Mouse (Mus musculus) layer of hippocampus, postnatal 10 days (tissue): ENCODE measurements around the gene Elobl. TPM values are rescaled to one million over a fixed set of nuclear protein-coding genes. Genes with fewer than 3 reads are reported as not detected.
"Not testable (repeated sequence)": the region's sequence is repeated elsewhere in the genome, so short reads cannot be mapped to it uniquely, and the experiment has no call there.

Source experiments
- DNase-seq, 2 experiments: peaks; one replicate each; pipeline ENCODE4 v3.0.0; 2021; ENCODE audit warnings: low spot score in 2 of 2
- long read RNA-seq: library from polyadenylated mRNA; stranded (forward); transcript quantifications from one replicate; pipeline ENCODE4 v2.0.0, GENCODE M21; 2023
- total RNA-seq, 2 experiments: library from RNA; stranded (reverse); gene quantifications; 2 replicates each; pipeline ENCODE4 v1.2.3; 2021

The Elobl gene
- total RNA-seq = not detected
- long read RNA-seq = 0 reads

DNA sequence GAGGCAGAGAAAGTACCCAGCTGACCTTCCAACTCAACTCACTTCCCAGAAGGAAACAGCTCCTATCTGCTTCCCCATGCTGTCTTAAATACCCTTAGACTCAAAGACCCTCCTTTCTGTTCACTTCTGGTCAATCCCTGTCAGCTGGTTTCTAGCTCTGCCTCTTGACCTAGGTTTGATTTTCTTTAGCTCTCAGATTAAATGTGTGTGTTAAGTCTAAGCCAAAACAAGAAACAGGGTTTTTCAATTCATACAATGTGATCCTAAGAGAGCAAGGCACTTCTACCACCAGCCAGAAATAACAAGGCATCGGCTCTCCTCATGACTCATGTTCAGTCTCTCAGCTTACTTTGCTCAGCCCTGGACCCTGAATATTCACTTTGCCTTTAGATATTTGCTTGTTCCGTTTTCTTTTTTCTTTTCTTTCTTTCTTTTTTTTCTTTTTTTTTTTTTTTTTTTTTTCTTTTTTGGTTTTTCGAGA lies at the start of gene Elobl:
TSS of gene Elobl (minus strand) at position 51 of the 481 bp plus-strand sequence.
- no peak for DNase-seq

DNA sequence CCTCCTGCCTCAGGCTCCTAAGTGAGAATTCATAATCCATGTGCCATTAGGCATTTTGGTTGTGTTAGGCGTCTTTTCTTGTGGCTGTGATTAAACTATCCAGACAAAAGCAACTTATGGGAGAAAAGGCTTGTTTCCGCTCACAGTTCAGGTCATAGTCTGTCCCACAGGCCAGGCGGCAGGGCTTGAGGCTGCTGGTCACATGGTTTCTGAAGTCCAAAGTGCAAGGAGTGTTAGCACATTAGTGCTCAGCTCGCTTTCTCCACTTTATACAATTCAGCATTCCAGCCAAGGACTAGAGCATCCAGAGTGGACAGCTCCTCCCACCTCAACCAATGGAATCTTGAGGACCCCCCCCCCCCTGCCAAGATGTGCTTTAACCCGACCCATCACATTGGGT lies 45.5 kb upstream of the Elobl start:
- DNase-seq = no peak

DNA sequence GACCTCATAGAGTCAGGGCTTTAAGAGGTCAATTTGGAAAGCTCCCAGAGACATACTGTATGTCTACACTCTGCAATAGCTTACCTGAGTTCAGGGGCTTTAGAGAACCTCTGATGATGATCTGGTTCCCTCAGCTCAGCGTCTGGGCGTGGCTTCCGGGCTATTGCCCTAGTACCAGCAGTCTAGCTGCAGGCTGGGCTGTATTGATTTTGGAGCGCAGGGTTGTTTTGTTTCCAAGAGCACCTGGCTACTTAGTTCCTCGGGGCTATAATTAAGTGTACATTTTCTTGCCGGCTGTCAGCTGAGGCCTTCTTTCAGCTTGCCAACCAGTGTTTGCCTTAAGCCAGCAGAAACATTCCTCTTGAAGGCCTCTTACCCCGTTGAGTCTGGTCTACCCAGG lies 42.8 kb upstream of the Elobl start:
- DNase-seq = no peak

DNA sequence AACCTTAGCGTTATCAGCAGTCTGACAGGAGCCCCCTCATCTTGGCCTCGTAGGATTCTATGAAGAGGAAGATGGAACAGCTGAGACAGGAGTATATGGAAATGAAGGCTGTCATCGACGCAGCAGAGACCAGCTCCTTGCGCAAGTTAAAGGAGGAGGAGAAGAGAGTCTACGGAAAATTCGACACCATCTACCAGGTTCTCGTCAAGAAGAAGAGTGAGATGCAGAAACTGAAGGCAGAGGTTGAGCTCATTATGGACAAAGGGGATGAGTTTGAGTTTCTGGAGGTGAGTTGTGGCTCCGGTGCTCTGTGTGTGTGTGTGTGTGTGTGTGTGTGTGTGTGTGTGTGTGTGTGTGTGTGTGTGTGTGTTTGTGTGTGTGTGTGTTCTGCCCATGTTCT lies 42.3 kb upstream of the Elobl start:
- no peak for DNase-seq

DNA sequence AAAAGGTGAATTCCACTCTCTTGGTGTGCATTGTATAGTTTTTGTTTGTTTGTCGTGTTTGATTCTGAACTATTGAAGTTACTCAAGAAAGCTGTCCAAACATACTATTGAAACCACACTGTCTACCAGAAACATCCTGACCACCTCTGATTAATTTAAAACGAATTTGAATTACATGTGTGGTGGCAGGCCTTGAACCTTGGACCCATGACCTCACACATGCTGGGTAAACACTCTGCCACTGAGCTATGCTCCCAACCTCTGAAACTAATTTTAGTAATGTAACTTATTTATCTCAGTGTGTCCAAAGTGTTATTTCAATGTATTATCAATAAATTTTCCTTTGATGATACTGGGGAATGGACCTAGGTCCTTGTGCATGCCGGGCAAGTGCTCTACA lies 40.9 kb upstream of the Elobl start:
- DNase-seq = no peak

DNA sequence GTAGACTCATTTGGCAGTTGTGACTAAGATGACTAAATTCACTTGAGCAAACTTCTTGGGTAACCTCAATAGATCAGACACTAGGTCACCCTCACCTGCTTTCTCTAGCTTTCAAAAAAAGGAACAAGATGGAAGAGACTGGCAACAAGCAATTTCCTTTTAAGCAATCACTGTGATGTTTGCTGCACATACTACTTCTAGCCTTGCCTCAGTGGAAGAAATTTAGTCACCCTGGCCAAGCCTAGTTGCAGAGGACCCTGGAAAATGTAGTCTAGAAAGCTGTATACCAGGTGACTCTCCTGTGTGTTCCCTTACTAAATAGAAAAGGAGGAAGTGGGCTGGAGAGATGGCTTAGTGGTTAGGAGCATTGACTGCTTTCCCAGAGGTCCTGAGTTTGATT lies 39.7 kb upstream of the Elobl start:
- DNase-seq = no peak

DNA sequence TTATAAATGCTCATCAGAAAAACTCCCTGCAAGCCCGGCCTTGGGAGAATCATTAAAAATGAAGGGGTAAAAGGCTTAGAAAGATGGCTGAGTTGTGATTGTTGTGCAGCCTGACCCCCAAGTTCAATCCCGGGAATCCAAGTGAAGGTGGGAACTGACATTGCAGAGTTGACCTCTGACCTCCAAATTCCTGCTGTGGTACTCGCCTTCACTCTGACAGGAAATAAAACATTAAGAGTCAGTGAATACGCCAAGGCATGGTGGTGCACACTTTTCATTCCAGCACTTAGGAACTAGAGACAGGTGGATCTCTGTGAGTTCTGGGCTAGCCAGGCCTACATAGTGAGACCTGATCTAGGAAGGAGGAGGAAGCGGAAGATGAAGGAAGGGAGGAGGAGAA lies 38.7 kb upstream of the Elobl start:
- DNase-seq = no peak

DNA sequence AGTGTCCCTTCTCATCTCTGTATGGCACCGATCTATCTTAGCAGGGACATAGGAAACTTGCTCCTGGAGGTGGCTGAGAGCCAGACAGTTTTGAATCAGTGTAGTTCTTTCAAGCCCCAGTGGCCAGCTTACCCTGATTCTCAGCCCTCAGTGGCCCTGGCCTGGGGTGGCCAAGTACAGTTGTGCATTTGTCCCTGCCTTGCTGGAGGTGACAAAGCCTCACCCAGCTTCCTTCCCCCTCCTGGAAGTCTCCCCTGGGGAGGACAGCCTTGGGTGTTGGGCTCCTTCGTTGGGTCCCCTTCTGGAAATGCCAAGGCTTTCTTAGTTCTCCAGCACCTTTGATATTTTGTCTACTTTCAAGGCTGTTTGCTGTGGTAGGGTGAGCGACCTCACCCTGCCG lies 37.0 kb upstream of the Elobl start:
- DNase-seq = no peak

DNA sequence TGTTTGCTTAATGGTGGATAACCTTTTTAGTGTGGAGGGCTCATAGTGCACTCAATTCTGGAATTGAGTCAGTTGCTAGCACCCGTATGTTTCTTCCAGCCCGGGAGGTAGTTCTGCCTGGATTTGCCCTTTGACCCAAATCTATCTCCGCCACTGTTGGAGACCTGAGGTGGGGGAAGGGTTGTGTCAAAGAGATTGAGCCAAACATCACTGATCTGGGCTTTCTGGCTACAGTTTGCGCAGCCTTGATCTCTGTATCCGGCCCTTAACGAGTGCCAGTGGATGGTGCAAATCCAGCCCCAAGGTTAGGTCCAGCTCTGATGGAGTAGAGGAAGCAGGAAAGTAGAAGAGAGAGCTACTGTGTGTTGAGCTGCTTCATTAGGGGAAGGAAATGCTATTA lies 36.3 kb upstream of the Elobl start:
- DNase-seq = no peak

DNA sequence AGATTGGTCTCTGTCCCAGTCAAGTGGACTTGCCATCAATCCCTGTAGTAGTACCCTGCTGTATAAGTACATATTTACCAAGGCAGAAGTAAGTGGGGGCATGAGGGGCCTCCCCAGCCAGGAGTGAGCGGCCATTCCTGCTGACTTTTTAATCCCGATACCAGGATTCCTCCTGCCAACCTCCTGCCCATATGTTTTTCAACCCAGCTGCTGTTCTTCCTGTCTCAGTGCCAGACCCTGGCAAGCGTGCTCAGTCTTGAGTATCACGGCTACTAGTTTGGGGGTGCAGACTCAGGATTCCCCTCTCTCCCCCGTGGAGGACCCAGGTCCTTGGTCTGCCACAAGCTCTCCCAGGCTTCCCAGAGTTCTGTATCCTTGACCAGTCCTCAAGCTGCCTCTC lies 35.9 kb upstream of the Elobl start:
- no peak for DNase-seq

DNA sequence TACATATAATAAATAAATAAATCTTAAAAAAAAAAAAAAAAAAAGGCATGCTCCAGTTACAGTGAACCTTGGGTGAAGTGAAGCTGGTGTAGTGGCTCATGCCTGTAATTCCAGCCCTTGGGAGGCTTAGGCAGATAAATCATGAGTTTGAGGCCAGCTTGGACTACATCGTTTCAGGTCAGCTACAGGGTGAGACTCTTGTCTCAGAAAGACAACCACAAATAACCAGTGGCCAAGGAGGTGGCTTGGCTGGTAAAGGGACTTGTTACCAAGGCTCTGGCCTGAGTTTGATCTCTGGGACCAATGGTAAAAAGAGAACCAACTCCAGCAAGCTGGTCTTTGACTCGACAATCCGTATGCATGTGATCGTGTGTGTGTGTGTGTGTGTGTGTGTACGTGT lies 35.3 kb upstream of the Elobl start:
- no peak for DNase-seq

DNA sequence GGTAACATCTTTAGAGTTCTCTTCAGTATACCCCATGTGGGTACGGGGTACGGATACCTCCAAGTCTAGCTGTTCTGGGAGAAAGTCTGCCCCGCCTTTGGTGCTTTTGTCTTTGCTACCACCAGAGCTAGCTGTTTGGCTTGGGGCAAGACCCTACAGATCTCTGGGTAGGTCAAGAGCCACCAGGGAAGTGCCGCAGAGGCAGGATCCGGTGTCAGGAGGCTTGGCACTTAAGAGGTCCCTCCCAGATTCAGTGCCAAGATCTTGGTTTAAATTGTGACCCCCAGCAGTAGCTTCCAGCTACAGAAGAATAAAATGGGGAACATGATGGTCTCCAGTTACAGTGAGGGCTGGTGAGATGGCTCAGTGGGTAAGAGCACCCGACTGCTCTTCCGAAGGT lies 34.8 kb upstream of the Elobl start:
- no peak for DNase-seq

DNA sequence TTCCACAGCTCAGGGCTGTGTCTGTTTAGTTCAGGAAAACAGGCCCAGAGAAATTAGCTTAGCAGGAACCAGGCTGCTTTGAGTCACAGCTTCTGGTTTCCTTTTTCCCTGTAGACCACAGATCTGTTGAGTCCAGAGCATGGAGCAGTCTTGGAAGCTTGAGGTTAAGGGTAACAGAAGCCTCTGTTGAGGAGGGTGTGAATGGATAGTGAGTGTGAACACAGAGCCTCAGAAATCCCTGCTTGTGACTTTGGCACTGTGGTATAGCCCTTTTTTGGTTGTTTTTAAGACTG lies 33.7 kb upstream of the Elobl start:
- DNase-seq = no peak

DNA sequence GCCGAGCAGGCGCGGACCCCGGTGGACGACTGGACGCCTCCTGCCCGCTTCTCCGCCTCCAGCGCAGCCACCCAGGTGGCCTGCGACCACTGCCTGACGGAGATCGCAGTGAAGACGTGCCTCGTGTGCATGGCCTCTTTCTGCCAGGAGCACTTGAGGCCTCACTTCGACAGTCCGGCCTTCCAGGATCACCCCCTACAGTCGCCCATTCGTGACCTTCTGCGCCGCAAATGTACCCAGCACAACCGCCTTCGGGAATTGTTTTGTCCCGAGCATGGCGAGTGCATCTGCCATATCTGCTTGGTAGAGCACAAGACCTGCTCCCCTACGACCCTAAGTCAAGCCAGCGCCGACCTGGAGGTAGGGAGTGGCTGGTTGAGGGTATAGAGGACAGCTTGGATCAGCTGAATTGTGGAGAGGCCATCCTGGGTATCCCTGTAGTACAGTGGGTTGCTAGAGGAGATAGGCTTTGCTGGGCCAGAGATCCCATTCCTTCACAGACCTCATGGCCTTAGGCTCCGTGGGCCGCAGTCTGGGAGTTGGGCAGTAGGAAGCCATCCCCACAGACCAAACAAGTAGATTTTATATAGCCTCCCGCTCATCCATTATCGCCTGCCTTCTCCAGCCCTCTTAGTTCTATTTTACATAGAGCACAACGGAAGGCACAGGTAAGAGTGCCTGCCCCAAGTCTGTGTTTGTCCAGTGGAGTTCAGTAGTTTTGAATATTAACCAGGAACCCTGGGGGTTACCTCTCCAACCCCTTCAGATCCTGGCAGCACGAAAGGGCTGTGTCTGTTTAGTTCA lies 33.2 kb upstream of the Elobl start:
- DNase-seq = no peak

DNA sequence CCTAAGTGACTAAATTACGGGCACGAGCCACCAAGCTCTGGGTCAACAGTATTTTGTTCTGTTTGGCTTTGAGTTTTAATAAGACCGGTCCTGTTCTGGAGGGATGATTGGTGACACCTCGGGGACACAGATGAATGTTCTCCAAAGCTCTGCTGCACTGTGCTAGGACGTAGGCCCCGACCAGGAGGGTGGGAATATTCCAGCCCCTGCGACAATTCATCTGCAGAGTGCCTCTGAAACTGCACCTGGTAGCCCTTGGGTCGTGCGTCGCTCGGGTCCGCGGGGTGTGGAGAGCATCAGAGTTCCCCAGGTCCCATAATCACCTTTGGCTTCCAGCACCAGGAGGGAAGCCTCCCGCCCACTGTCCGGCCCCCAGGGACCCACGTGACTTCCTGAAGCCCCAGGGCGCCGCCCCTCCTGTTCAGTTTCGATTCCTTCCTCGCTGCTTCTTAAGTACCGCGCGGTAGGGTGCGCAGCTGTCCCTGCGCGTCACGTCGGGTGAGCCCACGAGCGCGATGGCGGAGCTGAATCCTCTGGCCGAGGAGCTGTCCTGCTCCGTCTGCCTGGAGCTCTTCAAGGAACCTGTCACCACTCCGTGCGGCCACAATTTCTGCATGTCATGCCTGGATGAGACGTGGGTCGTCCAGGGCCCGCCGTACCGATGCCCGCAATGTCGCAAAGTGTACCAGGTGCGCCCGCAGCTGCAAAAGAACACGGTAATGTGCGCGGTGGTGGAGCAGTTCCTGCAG lies 32.4 kb upstream of the Elobl start, which contains the start of gene Trim25:
TSS of gene Trim25 (plus strand) at position 403 of the 749 bp plus-strand sequence.
- DNase-seq = peak; percentile 50 to 67

DNA sequence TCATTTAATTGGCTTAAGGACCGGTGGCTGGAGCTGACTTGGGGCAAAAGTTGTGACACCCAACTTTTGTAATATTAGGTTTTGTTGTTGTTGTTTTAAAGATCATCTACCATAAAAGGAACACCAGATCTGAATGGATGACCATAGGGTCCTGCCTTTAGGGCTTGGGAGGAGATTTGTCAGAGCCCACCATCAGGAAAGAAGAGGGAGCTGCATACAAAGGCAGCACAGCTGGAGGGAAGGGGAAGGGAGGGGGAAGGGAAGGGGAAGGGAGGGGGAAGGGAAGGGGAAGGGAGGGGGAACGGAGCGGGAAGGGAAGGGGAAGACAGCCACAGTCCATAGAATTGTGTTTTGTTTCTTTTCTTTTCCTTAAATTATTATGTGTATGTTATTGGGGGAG lies 31.7 kb upstream of the Elobl start:
- no peak for DNase-seq

DNA sequence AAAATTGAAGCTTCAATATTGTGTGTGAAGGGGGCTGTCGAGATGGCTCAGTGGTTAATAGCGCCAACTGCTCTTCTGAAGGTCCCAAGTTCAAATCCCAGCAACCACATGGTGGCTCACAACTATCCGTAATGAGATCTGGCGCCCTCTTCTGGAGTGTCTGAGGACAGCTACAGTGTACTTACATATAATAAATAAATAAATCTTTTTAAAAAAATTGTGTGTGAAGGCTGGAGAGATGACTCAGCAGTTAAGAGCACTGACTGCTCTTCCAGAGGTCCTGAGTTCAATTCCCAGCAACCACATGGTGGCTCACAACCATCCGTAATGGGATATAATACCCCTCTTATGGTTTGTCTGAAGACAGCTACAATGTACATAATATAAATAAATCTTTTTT lies 30.6 kb upstream of the Elobl start:
- not testable (repeated sequence) for DNase-seq

DNA sequence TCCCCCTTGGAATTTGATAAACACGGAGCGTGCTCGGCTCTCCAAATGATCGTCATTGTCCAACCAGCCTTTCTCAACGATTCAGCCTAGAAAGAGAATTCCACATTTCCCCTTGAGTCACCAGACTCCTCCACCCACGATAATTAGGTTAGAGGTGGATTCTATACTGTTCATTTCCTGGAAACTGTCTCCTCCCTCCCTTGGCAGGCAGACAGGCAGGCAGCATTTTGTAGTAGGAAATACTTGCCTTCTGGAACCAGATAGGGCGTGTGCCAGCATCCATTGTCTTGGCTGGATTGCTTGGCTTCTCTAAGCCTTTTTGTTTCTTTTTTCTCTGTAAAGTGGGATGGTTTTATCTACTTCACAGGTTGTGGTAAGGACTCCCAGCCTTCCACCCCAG lies 29.7 kb upstream of the Elobl start:
- no peak for DNase-seq

DNA sequence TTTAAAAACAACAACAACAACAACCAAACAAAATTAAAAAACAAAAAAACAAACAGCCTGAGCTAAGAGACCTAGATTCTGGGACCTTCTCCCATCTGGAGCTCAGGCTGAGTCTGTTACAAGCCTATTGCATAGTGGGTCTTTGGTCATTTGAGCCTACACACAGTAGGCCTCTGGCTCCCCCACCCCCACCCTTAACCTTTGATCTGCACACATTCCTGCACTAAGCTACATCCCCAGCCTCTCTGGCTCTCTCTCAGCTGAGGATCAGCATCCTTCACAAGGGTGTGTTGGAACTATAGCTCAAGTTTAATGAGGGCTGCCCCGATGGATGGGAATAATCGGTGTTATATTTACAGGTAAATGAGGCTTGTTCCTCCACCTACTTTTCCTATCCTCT lies 28.9 kb upstream of the Elobl start:
- DNase-seq = no peak

DNA sequence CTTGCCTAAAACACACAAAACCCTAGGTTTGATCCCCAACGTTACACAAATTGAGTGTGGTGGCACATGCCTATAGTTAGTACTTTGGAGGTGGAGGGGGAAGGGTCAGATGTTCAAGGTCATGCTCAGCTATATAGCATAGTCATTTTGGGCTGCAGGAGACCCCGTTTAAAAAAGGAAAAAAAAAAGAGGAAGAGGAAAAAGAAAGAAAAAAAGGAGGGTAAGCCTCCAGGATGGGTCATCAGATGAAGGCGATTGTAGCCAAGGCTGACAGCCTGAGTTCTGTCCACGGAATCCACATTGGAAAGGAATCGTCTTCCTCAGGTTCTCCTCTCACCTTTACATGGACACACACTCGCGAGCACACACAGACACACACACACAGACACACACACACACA lies 27.8 kb upstream of the Elobl start:
- no peak for DNase-seq

DNA sequence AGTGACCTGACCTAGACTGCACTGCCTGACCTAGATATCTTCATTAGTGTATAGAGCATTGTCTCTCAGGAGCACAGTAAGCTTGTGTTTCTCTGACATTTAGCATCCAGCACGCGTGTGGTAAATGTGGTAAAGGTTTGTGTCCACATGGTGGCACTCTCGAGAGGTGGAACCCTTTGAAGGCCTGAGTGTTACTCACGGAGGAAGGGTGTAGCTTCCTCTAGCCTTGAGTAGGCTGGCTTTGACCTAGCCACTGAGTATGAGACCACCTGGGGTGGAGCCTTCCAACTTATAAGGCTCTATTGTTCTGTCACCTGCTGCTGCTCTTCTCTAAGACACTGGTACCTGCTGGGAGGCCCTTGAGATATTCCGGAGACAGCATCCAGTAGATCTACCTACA lies 26.9 kb upstream of the Elobl start:
- peak; percentile 39 to 57 for DNase-seq

DNA sequence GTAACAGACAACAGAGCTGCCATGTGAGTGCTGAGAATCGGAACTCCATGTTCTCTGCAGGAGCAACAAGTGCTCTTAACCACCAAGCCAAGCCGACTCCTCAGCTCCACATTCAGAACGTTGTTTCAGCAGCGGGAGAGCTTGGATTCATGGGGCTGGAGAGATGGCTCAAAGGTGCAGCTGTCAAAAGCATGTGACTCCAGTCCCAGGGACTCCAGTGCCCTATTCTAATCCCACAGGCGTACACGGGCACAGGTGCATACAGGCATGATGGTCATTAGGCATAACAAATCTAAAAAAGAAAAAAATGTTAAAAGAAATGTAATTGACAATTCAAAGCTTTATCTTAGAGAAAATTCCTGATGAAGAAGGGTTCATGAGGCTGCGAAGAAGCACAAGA lies 26.5 kb upstream of the Elobl start:
- no peak for DNase-seq

DNA sequence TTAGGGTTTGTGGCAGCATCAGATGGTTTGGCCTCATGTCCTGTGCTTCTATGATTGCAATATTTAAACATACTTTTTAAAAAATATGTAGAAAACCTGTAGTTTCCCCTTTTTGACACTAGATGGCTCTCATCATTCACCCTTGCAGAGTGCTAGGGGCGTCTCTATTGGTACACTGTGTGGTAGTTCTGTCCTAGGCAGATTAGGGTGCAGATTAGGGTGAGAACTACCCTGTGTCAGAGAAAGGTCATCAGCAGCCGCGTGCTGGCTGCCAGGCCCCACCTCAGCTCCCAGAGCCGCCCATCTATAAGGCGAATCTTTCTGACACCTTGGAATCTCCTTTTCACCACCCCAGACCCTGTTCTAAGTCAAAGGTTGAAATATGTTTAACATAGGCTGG lies 22.8 kb upstream of the Elobl start:
- DNase-seq = no peak
